Mouse (Mus musculus) E14TG2a.4 (cell line): ENCODE measurements around the gene Comt.

ENCODE experiments used
- H3K27me3 ChIP-seq: 2 replicates; pipeline ENCODE4 v1.6.1; 2014; ENCODE audit warnings: low read length, control low read depth; ENCODE audit not compliant: insufficient read depth
- H3K36me3 ChIP-seq: 2 replicates; pipeline ENCODE4 v1.6.1; 2014; ENCODE audit warnings: low read length, control low read depth; ENCODE audit not compliant: insufficient read depth
- H3K4me1 ChIP-seq: replicated peaks from 2 replicates; pipeline ENCODE4 v1.6.1; 2014; ENCODE audit warnings: low read depth, low read length, control low read depth
- H3K4me3 ChIP-seq: replicated peaks from 2 replicates; pipeline ENCODE4 v1.5.1; 2014; ENCODE audit warnings: mild to moderate bottlenecking, low read length
- H3K9me3 ChIP-seq: 2 replicates; pipeline ENCODE4 v1.6.1; 2014; ENCODE audit warnings: low read length, control low read depth
- CTCF ChIP-seq: conservative IDR thresholded peaks from 2 replicates; pipeline ENCODE4 v1.5.1; 2014; ENCODE audit warnings: low read length
- NANOG ChIP-seq: IDR thresholded peaks from 2 replicates; pipeline ENCODE4 v1.6.1; 2014; ENCODE audit warnings: borderline replicate concordance, low read length, mixed read lengths
- POU5F1 ChIP-seq: IDR thresholded peaks from 2 replicates; pipeline ENCODE4 v1.6.1; 2014; ENCODE audit warnings: low read length, borderline replicate concordance

The Comt gene

GRCm38 (mm10) chr16:18449005-18449404, 22.4 kb upstream of the Comt start:
- H3K4me3 ChIP-seq, result no peak overlapping the region
- TF ChIP-seq POU5F1, result no peak
- no peak for TF ChIP-seq CTCF
- no peak for TF ChIP-seq NANOG
- peaks cover 10% of the 10 kb centered on the region for H3K4me1 ChIP-seq
- H3K36me3 ChIP-seq, result 0 out of 2 replicates have a peak, but pooled peaks cover 3% of the 10 kb centered on the region
- H3K9me3 ChIP-seq, result no peaks in the 10 kb centered on the region
- no peaks in the 10 kb centered on the region; the same call in 1 of the 2 replicates for H3K27me3 ChIP-seq

- no peak for TF ChIP-seq CTCF
- Histone ChIP-seq H3K36me3 (0 out of 2 replicates have a peak, but pooled peaks cover 3% of the 10 kb centered on the region), H3K9me3 (no peaks in the 10 kb centered on the region), H3K4me1 (peaks cover 10% of the 10 kb centered on the region), H3K4me3 (no peak overlapping the region), H3K27me3 (no peaks in the 10 kb centered on the region)
Observed at GRCm38 (mm10) chr16:18448104-18448503, 21.5 kb upstream of the Comt start.

- no peak overlapping the region for H3K4me3 ChIP-seq
- TF ChIP-seq POU5F1 (no peak), CTCF (no peak), NANOG (no peak)
- peaks cover 8% of the 10 kb centered on the region for H3K4me1 ChIP-seq
- 0 out of 2 replicates have a peak, but pooled peaks cover 3% of the 10 kb centered on the region for H3K36me3 ChIP-seq
- H3K27me3 ChIP-seq, result no peaks in the 10 kb centered on the region
- no peaks in the 10 kb centered on the region for H3K9me3 ChIP-seq
Observed at GRCm38 (mm10) chr16:18447243-18447642, 20.6 kb upstream of the Comt start.

GRCm38 (mm10) chr16:18443385-18443841, 16.8 kb upstream of the Comt start:
- peak; percentile 97 for TF ChIP-seq CTCF
- no peak for TF ChIP-seq NANOG
- Histone ChIP-seq H3K36me3 (0 out of 2 replicates have a peak, but pooled peaks cover 3% of the 10 kb centered on the region), H3K4me1 (no peaks in the 10 kb centered on the region), H3K27me3 (no peaks in the 10 kb centered on the region), H3K9me3 (no peaks in the 10 kb centered on the region), H3K4me3 (no peak overlapping the region)

GRCm38 (mm10) chr16:18436128-18436527, 9.5 kb upstream of the Comt start:
- no peaks in the 10 kb centered on the region for H3K36me3 ChIP-seq
- no peaks in the 10 kb centered on the region for H3K9me3 ChIP-seq
- H3K27me3 ChIP-seq, result no peaks in the 10 kb centered on the region
- no peak overlapping the region for H3K4me3 ChIP-seq
- H3K4me1 ChIP-seq, result peaks cover 4% of the 10 kb centered on the region; the same call in 1 of the 2 replicates
- TF ChIP-seq NANOG (no peak), POU5F1 (no peak), CTCF (no peak)

GRCm38 (mm10) chr16:18433341-18433920, 6.8 kb upstream of the Comt start:
- no peaks in the 10 kb centered on the region for H3K9me3 ChIP-seq
- peaks cover 4% of the 10 kb centered on the region; the same call in 1 of the 2 replicates for H3K4me1 ChIP-seq
- no peaks in the 10 kb centered on the region for H3K36me3 ChIP-seq
- TF ChIP-seq POU5F1 (no peak), CTCF (no peak), NANOG (no peak)
- H3K27me3 ChIP-seq, result no peaks in the 10 kb centered on the region
- no peak overlapping the region for H3K4me3 ChIP-seq

- Histone ChIP-seq H3K27me3 (peaks cover 3% of the 10 kb centered on the region; the same call in 1 of the 2 replicates), H3K4me1 (peaks cover 16% of the 10 kb centered on the region), H3K36me3 (no peaks in the 10 kb centered on the region), H3K4me3 (no peak overlapping the region), H3K9me3 (no peaks in the 10 kb centered on the region)
- TF ChIP-seq POU5F1, result no peak
- TF ChIP-seq NANOG, result no peak
- TF ChIP-seq CTCF, result no peak
Observed at GRCm38 (mm10) chr16:18430641-18431212, 4.1 kb upstream of the Comt start.

- Histone ChIP-seq H3K4me3 (no peak overlapping the region), H3K9me3 (no peaks in the 10 kb centered on the region), H3K27me3 (peaks cover 8% of the 10 kb centered on the region), H3K4me1 (peaks cover 26% of the 10 kb centered on the region), H3K36me3 (no peaks in the 10 kb centered on the region)
- TF ChIP-seq NANOG (no peak), CTCF (no peak), POU5F1 (no peak)
Observed at GRCm38 (mm10) chr16:18429641-18430040, 3.0 kb upstream of the Comt start.

DNA sequence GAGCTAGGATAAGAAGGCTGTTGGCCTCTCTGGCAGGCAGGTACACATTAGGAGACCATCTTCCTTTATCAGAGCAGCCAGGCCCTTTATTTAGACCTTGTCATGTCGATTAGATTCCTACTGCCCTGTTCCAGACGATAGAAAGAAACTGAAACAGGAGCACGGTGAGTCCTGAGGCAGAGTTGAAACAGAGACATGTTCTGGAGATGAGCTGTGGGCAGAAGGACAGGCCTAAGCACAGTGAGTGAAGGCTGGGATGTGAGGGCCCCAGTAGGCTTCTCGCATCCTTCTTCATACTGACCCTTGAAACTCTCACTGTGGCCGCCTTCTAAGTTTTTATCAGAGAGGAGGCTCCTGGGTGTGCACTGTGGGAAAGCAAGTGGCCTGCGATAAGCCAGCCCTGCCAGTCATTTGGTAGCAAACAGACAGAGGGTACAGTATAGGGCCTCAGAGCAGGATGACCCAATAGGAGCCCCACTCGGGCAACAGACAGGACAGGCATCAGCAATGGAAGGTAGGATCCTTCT, 1.9 kb upstream of the Comt start:
- H3K4me3 ChIP-seq, result no peak overlapping the region
- no peaks in the 10 kb centered on the region for H3K36me3 ChIP-seq
- TF ChIP-seq CTCF (no peak), POU5F1 (no peak), NANOG (no peak)
- H3K27me3 ChIP-seq, result peaks cover 8% of the 10 kb centered on the region
- peaks cover 29% of the 10 kb centered on the region for H3K4me1 ChIP-seq
- no peaks in the 10 kb centered on the region for H3K9me3 ChIP-seq
